Mouse (Mus musculus): Measurements from ENCODE around the gene Tie1. TPM values are rescaled to one million over a fixed set of nuclear protein-coding genes. Genes with fewer than 3 reads are reported as not detected.
A peak's percentile ranks its signal among the peaks of the same experiment; 100 is the strongest.
"Not testable (repeated sequence)": the region's sequence is repeated elsewhere in the genome, so short reads cannot be mapped to it uniquely, and the experiment has no call there.

The Tie1 gene
- polyA plus RNA-seq, 1 experiment from 2014 or later: 51.9 TPM

DNA sequence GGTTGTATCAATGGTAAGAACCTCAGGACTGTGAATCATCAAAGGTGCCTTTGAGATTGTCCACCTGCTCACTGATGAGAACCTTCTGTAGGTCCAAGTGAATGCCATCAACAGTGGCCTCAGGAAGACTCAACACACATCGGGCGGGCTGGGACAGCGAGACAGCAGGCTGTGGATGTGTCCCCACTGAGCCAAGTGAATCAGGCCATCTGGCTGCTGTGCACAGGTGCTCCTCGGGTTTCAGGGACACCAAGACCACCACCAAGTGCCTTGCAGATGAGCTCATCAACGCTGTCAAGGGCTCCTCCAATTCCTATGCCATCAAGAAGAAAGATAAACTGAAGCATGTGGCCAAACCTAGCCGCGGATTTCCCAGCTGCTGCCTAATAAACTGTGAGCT, 32.4 kb upstream of the Tie1 start:
- H3K9me3 ChIP-seq (replicated peaks): no peaks in the 10 kb centered on the region
- H3K27ac ChIP-seq: no peak overlapping the region
- no peaks in the 10 kb centered on the region for H3K36me3 ChIP-seq
- ATAC-seq (replicated peaks; ENCODE audit: insufficient number of reproducible peaks, insufficient read depth, low FRiP score, low read depth): no peak
- no peak overlapping the region for H3K4me2 ChIP-seq
- H3K4me3 ChIP-seq: no peak overlapping the region
- WGBS: 85% methylated on average over 7 of the region's 7 CpGs
- peaks cover 10% of the 10 kb centered on the region for H3K4me1 ChIP-seq (replicated peaks)
- no peaks in the 10 kb centered on the region for H3K27me3 ChIP-seq
- H3K9ac ChIP-seq: no peak overlapping the region

DNA sequence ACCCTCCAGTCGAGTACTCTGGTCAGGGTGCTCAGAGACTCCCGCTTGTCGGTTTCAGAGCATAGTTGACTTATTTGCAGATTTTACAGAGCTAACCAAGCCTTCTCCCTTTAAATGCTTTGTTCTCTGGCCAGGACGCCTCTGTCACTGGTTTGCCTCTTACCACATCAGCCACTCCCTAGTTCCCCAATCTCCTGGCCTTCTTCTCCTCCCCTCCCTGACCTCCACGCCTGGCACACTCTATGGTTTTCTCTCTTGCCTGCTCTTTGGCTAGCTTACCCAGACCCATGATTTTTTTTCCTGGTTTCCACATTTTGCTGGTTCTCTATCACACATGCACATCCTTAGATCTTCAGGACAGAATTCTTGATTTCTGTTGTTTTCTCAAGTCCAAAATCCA, 28.3 kb upstream of the Tie1 start:
- 64% methylated on average over 5 of the region's 5 CpGs for WGBS
- no peak overlapping the region for H3K4me3 ChIP-seq
- no peak for ATAC-seq (replicated peaks; ENCODE audit: insufficient number of reproducible peaks, insufficient read depth, low FRiP score, low read depth)
- no peaks in the 10 kb centered on the region for H3K36me3 ChIP-seq
- no peak overlapping the region for H3K4me2 ChIP-seq
- H3K9me3 ChIP-seq (replicated peaks): no peaks in the 10 kb centered on the region
- H3K9ac ChIP-seq: no peak overlapping the region
- H3K27ac ChIP-seq: no peak overlapping the region
- peaks cover 8% of the 10 kb centered on the region; the same call in 1 of the 2 replicates for H3K27me3 ChIP-seq
- H3K4me1 ChIP-seq (replicated peaks): peaks cover 15% of the 10 kb centered on the region

DNA sequence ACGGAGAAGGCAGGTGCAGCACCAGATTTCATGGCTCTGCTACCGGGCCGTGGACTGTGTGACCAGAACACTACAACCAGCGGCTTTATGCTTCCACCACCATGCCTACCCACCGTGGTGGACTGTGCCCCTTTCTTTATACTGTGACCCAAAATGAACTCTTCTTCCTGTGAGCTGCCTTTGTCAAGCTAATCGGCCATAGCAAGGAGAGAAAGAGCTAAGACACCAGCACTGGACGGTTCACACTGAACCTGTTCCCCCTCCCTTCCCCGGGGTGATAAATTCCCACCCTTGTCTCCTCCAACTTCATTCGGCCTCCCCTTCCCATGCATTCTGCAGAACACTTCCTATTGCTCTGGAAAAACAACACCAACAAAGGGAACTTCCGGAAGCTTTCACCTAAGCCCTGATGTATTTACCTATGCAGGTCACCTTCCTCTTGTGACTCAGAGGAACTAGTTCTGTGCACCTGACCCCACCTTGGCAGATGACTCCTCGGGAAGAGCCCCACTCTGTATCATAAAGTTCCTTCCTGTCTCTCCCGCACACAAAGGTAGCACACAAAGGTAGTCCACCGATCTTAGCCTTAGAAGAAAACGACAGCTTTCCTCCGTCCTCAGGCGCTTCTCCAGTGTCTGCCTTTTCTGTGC, 27.8 kb upstream of the Tie1 start:
- Histone ChIP-seq H3K4me1 (replicated peaks) (peaks cover 15% of the 10 kb centered on the region), H3K9me3 (replicated peaks) (no peaks in the 10 kb centered on the region), H3K36me3 (no peaks in the 10 kb centered on the region), H3K9ac (no peak overlapping the region), H3K4me2 (0 out of 2 replicates have a peak overlapping the region, but pooled peaks have one; percentile 13), H3K27me3 (peaks cover 8% of the 10 kb centered on the region; the same call in 1 of the 2 replicates), H3K4me3 (no peak overlapping the region), H3K27ac (no peak overlapping the region)
- 38% methylated on average over 16 of the region's 16 CpGs for WGBS
- no peak for ATAC-seq (replicated peaks; ENCODE audit: insufficient number of reproducible peaks, insufficient read depth, low FRiP score, low read depth)

DNA sequence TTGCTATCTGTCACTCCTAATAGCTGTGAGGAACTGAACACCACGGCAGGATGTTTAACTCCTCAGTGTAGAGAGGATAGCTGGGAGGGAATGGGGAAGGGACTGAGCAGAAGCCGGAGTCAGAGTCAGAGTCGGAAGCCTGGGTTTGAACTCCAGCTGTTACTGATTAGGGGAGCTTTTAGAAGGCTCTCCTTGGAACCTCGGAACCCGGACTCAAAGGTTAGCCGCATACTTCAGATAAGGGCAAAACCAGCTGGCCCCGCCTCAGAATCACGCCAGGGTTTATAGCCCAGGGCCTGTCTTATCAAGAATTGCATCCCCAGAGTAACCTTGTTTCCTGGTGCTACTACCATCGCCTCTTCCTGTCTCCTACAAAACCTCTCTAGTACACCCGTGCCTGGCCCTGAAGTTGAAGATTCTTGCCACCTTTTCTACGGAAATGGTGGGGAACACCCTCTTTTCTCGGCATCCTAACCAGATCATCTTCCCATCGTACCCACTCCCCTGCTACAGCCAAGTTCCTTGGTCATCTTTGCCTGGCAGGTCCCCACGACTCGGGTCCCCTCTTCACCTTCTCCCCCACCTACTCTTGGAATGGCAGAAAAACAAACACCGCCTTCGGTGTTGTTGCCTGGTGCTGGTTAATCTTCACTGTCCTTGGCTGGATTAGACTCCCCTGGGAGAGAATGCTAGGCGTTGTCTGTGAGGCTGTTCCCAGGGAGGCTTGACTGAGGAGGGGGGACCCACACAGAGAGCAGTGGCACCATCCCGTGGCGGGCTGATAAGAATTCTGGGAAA, 27.0 kb upstream of the Tie1 start:
- 7% methylated on average over 20 of the region's 20 CpGs for WGBS
- Histone ChIP-seq H3K4me3 (no peak overlapping the region), H3K4me2 (peak overlapping the region; percentile 13; the same call in 1 of the 2 replicates), H3K27ac (no peak overlapping the region), H3K36me3 (no peaks in the 10 kb centered on the region), H3K9ac (no peak overlapping the region), H3K9me3 (replicated peaks) (no peaks in the 10 kb centered on the region), H3K4me1 (replicated peaks) (peaks cover 15% of the 10 kb centered on the region), H3K27me3 (peaks cover 8% of the 10 kb centered on the region; the same call in 1 of the 2 replicates)
- ATAC-seq (replicated peaks; ENCODE audit: insufficient number of reproducible peaks, insufficient read depth, low FRiP score, low read depth): no peak

DNA sequence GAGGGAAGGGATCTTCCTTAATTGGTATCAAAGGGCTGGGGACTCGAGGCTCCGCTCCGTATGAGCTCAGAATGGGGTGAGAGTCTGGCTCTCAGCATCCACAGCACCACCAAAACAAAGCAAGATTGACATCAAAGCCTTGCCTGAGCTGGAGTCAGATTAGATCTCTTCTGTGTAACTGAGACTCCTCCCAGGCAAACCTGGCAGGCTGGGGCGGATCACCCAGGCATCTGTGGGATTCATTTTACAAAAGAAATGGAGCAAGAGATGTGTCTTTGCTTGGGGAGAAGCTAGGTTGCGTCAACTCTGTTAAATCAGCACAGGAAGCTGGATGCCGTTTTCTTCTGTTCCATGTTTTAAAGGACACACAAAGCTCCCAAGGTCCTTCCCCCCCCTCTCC, 19.2 kb upstream of the Tie1 start:
- H3K4me2 ChIP-seq: no peak overlapping the region
- peaks cover 3% of the 10 kb centered on the region; the same call in 1 of the 2 replicates for H3K4me1 ChIP-seq (replicated peaks)
- no peak overlapping the region for H3K4me3 ChIP-seq
- 26% methylated on average over 6 of the region's 6 CpGs for WGBS
- H3K36me3 ChIP-seq: no peaks in the 10 kb centered on the region
- no peak overlapping the region for H3K27ac ChIP-seq
- no peaks in the 10 kb centered on the region for H3K27me3 ChIP-seq
- no peaks in the 10 kb centered on the region for H3K9me3 ChIP-seq (replicated peaks)
- no peak for ATAC-seq (replicated peaks; ENCODE audit: insufficient number of reproducible peaks, insufficient read depth, low FRiP score, low read depth)
- no peak overlapping the region for H3K9ac ChIP-seq

DNA sequence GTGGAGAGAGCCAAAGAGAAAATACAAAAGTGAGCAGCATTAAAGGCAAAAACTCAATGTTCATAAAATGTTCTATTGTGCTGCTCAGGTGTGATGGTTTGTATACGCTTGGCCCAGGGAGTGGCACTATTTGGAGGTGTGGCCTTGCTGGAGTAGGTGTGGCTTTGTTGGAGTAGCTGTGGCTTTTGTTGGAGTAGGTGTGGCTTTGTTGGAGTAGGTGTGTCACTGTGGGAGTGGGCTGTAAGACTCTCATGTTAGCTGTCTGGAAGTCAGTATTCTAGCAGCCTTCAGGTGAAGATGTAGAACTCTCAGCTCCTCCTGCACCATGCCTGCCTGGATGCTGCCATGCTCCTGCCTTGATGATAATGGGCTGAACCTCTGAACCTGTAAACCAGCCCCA, 17.3 kb upstream of the Tie1 start:
- not testable (repeated sequence) for H3K9me3 ChIP-seq (replicated peaks); H3K27me3 ChIP-seq; H3K4me2 ChIP-seq; H3K36me3 ChIP-seq; H3K27ac ChIP-seq; H3K4me1 ChIP-seq (replicated peaks); H3K4me3 ChIP-seq; ATAC-seq (replicated peaks; ENCODE audit: insufficient number of reproducible peaks, insufficient read depth, low FRiP score, low read depth); H3K9ac ChIP-seq
- WGBS: 89% methylated on average over 1 of the region's 1 CpGs

DNA sequence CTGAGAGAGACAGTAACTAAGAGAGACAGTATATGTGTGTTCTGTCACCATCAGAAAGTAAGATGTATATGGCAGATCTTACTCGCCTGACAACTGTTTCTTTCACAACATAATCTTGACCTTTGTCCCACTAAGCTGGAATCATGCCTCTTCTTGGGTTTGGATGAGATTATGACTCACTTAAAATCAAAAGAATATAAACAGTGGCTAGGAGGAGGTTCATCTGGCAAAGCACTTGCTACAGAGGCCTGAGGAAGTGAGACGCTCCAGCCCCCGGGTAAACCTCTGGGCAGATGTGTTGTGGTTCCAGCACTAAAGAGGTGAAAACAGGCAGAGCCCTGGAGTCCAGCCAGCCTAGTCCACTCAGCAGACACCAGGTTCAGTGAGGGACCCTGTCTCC, 15.7 kb upstream of the Tie1 start:
- no peak for ATAC-seq (replicated peaks; ENCODE audit: insufficient number of reproducible peaks, insufficient read depth, low FRiP score, low read depth)
- Histone ChIP-seq H3K27ac (no peak overlapping the region), H3K27me3 (no peaks in the 10 kb centered on the region), H3K9me3 (replicated peaks) (no peaks in the 10 kb centered on the region), H3K36me3 (no peaks in the 10 kb centered on the region), H3K4me2 (no peak overlapping the region), H3K9ac (no peak overlapping the region), H3K4me3 (no peak overlapping the region), H3K4me1 (replicated peaks) (no peaks in the 10 kb centered on the region)
- WGBS: 42% methylated on average over 3 of the region's 3 CpGs

DNA sequence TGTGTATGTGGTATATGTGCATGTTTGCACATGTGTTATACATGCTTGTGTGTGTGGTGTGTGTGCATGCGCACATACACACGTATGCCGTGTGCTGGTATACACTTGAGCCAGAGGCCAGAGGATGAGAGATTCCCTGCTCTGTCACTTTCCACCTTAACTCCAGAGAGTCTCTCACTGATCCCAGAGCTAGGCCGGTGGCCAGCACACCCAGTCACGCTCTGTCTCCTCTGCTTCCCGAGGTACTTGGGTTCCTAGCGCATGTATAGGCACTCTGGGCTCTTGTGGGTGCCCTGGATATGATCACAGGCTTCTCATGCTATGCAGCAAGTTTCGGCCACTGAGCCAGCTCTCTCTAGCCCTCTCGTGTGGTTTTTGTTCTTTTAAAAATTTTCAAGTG, 10.9 kb upstream of the Tie1 start:
- Histone ChIP-seq H3K4me3 (no peak overlapping the region), H3K4me1 (replicated peaks) (no peaks in the 10 kb centered on the region), H3K36me3 (no peaks in the 10 kb centered on the region), H3K9me3 (replicated peaks) (no peaks in the 10 kb centered on the region), H3K9ac (no peak overlapping the region), H3K27me3 (no peaks in the 10 kb centered on the region), H3K27ac (no peak overlapping the region), H3K4me2 (no peak overlapping the region)
- 68% methylated on average over 9 of the region's 9 CpGs for WGBS
- ATAC-seq (replicated peaks; ENCODE audit: insufficient number of reproducible peaks, insufficient read depth, low FRiP score, low read depth): no peak

DNA sequence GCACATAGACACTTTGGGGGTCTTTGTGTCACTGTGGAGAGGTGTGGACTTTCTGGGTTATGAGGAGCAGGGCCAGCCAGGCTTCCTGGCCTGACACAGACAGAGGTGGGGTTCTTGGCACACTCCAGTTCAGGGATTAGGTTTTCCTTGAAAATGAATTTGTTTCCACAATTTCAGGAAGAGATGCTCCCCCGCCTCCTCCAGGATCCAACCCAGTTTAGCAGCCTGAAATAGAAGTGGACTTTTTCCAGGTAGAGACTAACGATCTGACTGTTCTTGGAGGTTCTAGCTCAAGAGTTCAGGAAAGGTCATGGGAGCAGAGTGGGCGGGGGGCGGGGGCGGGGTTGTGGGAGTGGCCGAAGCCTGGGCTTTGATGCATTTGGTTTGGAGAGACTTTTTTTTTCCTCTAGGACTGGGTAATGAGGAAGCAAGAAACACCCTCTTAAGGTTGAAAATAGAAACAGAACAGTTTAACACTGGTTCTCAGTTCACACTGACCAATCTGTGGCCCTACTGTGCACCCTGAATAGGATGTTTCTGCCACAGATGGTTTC, 10.4 kb upstream of the Tie1 start:
- no peaks in the 10 kb centered on the region for H3K27me3 ChIP-seq
- H3K9ac ChIP-seq: no peak overlapping the region
- H3K4me3 ChIP-seq: no peak overlapping the region
- H3K9me3 ChIP-seq (replicated peaks): no peaks in the 10 kb centered on the region
- 44% methylated on average over 6 of the region's 6 CpGs for WGBS
- no peaks in the 10 kb centered on the region for H3K36me3 ChIP-seq
- H3K27ac ChIP-seq: no peak overlapping the region
- no peak for ATAC-seq (replicated peaks; ENCODE audit: insufficient number of reproducible peaks, insufficient read depth, low FRiP score, low read depth)
- no peaks in the 10 kb centered on the region for H3K4me1 ChIP-seq (replicated peaks)
- no peak overlapping the region for H3K4me2 ChIP-seq

DNA sequence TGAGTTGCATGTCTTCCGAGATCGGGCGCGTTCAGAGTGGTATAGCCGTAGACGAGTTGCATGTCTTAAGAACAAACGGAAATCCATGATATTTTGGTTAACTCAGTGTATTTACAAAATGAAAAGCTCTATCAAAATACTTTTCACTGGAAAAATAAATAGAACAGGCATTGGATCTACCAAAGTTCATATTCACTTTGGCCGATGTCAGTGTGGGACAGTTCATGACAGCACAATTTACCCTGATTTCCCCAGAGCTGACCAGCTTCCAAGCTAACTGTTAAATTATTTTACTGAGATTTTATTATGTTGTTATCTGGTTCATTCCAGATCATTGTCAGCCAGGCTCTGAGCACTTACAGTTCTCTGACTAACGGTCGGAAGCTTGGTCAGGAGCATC, 600 bp upstream of the Tie1 start:
- H3K27ac ChIP-seq: peak overlapping the region; percentile 29; the same call in 1 of the 2 replicates
- no peak overlapping the region for H3K9ac ChIP-seq
- no peaks in the 10 kb centered on the region for H3K36me3 ChIP-seq
- no peak for ATAC-seq (replicated peaks; ENCODE audit: insufficient number of reproducible peaks, insufficient read depth, low FRiP score, low read depth)
- H3K4me1 ChIP-seq (replicated peaks): peaks cover 9% of the 10 kb centered on the region; the same call in 1 of the 2 replicates
- H3K9me3 ChIP-seq (replicated peaks): no peaks in the 10 kb centered on the region
- no peaks in the 10 kb centered on the region for H3K27me3 ChIP-seq
- H3K4me3 ChIP-seq: no peak overlapping the region
- 78% methylated on average over 10 of the region's 10 CpGs for WGBS
- no peak overlapping the region for H3K4me2 ChIP-seq

DNA sequence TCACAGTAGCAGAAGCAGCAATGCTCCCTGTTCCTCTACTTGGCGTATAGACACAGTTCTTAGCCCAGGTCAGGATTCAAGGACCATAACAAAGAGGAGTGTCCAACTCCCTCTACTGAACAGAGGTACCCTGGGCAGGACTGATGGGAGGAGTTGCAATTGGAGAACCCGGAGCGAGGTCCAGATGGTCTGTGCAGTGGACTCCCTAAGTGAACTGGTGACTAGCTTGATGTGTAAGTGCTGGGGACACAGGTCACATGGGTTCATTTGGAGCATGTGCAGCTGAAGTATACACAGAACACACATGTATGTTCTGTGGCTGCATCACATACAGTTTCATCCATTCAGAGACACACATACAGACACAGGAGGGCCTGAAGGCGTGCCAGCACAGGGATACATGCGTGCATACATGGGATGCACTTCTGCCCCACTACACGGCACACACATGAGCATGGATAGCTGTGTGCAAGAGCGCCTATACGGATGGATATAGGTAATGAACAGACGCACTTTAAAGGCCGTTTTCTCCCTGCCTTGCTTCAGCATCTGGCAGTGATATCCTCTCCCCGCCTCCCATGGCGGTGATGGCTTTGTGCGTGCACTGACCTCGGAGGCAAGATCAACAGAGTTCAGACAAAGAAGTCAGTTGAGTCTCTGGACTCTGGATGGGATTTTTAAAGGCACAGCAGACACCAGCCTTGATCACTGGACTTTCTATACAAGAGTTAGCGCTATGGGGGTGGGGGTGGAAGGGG, 12.9 kb downstream of the Tie1 start:
- Histone ChIP-seq H3K36me3 (no peaks in the 10 kb centered on the region), H3K4me1 (replicated peaks) (no peaks in the 10 kb centered on the region), H3K27ac (no peak overlapping the region), H3K4me3 (no peak overlapping the region), H3K9ac (no peak overlapping the region), H3K9me3 (replicated peaks) (no peaks in the 10 kb centered on the region), H3K4me2 (no peak overlapping the region), H3K27me3 (no peaks in the 10 kb centered on the region)
- 69% methylated on average over 15 of the region's 15 CpGs for WGBS
- ATAC-seq (replicated peaks; ENCODE audit: insufficient number of reproducible peaks, insufficient read depth, low FRiP score, low read depth): no peak

Data from heart, embryonic 15.5 days (tissue).